Mouse (Mus musculus): ENCODE measurements around the gene Tango6. TPM values are rescaled to one million over a fixed set of nuclear protein-coding genes. Genes with fewer than 3 reads are reported as not detected.

Tango6 gene
- total RNA-seq, 1 experiment, result 13.6 TPM

GRCm38 (mm10) chr8:106839209-106840001, 156.5 kb downstream of the Tango6 start:
- DNase-seq (ENCODE audit: low read depth, low spot score), result no peak
- TF ChIP-seq ZNF384 (IDR thresholded peaks at IDR 0.05; ENCODE audit: low read depth, low read length), result no peak
- no peak for TF ChIP-seq MAFK (IDR thresholded peaks at IDR 0.05; ENCODE audit: insufficient read depth, low read depth, low read length)
- no peak for TF ChIP-seq HCFC1 (IDR thresholded peaks at IDR 0.05; ENCODE audit: borderline replicate concordance, insufficient read depth, low read length)
- no peak for TF ChIP-seq CHD2 (IDR thresholded peaks at IDR 0.05; ENCODE audit: low read depth, low read length)
- TF ChIP-seq ZC3H11A (IDR thresholded peaks at IDR 0.05; ENCODE audit: borderline replicate concordance, low read depth, low read length), result no peak
- no peaks in the 10 kb centered on the region; the same call in 1 of the 2 replicates for H3K36me3 ChIP-seq (ENCODE audit: control insufficient read depth, insufficient read depth, low read length, poor library complexity, severe bottlenecking)
- in situ Hi-C loops (cut with MboI; ENCODE audit: low sequenced_read_pairs in 2 of 2, unreplicated experiment in 2 of 2), result no loop called here
- H3K9me3 ChIP-seq (ENCODE audit: control insufficient read depth, insufficient read depth, low read depth, low read length), result no peaks in the 10 kb centered on the region
- H3K4me1 ChIP-seq (ENCODE audit: control insufficient read depth in 2 of 2, insufficient read depth in 2 of 2, low read length in 2 of 2, poor library complexity in 1 of 2), result no peaks in the 10 kb centered on the region
- H3K4me3 ChIP-seq (ENCODE audit: insufficient read depth in 1 of 2, low read depth in 1 of 2, low read length in 2 of 2, poor library complexity in 1 of 2, severe bottlenecking in 1 of 2), result no peak overlapping the region
- H3K9ac ChIP-seq (ENCODE audit: insufficient read depth, low read depth, low read length, poor library complexity, severe bottlenecking), result no peak overlapping the region
- no peak overlapping the region for H3K27ac ChIP-seq (ENCODE audit: insufficient read depth, low read depth, low read length, poor library complexity, severe bottlenecking)

GRCm38 (mm10) chr8:106850034-106850433, 167.2 kb downstream of the Tango6 start:
- H3K27ac ChIP-seq (ENCODE audit: insufficient read depth, low read depth, low read length, poor library complexity, severe bottlenecking), result no peak overlapping the region
- H3K9ac ChIP-seq (ENCODE audit: insufficient read depth, low read depth, low read length, poor library complexity, severe bottlenecking), result no peak overlapping the region
- peaks cover 0 to 2% of the 10 kb centered on the region in 2 experiments; a peak in 1 of 4 replicates for H3K4me1 ChIP-seq (ENCODE audit: control insufficient read depth in 2 of 2, insufficient read depth in 2 of 2, low read length in 2 of 2, poor library complexity in 1 of 2)
- no peak overlapping the region for H3K4me3 ChIP-seq (ENCODE audit: insufficient read depth in 1 of 2, low read depth in 1 of 2, low read length in 2 of 2, poor library complexity in 1 of 2, severe bottlenecking in 1 of 2)
- in situ Hi-C loops (cut with MboI; ENCODE audit: low sequenced_read_pairs in 2 of 2, unreplicated experiment in 2 of 2), result no loop called here
- no peaks in the 10 kb centered on the region for H3K9me3 ChIP-seq (ENCODE audit: control insufficient read depth, insufficient read depth, low read depth, low read length)
- TF ChIP-seq CHD2 (IDR thresholded peaks at IDR 0.05; ENCODE audit: low read depth, low read length), result no peak
- TF ChIP-seq ZNF384 (IDR thresholded peaks at IDR 0.05; ENCODE audit: low read depth, low read length), result no peak
- TF ChIP-seq HCFC1 (IDR thresholded peaks at IDR 0.05; ENCODE audit: borderline replicate concordance, insufficient read depth, low read length), result no peak
- TF ChIP-seq ZC3H11A (IDR thresholded peaks at IDR 0.05; ENCODE audit: borderline replicate concordance, low read depth, low read length), result no peak
- no peak for TF ChIP-seq MAFK (IDR thresholded peaks at IDR 0.05; ENCODE audit: insufficient read depth, low read depth, low read length)
- DNase-seq (ENCODE audit: low read depth, low spot score), result no peak
- H3K36me3 ChIP-seq (ENCODE audit: control insufficient read depth, insufficient read depth, low read length, poor library complexity, severe bottlenecking), result peaks cover 8% of the 10 kb centered on the region; the same call in 1 of the 2 replicates

GRCm38 (mm10) chr8:106854534-106855241, 171.8 kb downstream of the Tango6 start:
- in situ Hi-C loops (cut with MboI; ENCODE audit: low sequenced_read_pairs in 2 of 2, unreplicated experiment in 2 of 2), result no loop called here
- Histone ChIP-seq H3K4me1 (ENCODE audit: control insufficient read depth in 2 of 2, insufficient read depth in 2 of 2, low read length in 2 of 2, poor library complexity in 1 of 2) (peaks cover 0 to 2% of the 10 kb centered on the region in 2 experiments; a peak in 1 of 4 replicates), H3K36me3 (ENCODE audit: control insufficient read depth, insufficient read depth, low read length, poor library complexity, severe bottlenecking) (peaks cover 8% of the 10 kb centered on the region; the same call in 1 of the 2 replicates), H3K9ac (ENCODE audit: insufficient read depth, low read depth, low read length, poor library complexity, severe bottlenecking) (no peak overlapping the region), H3K4me3 (ENCODE audit: insufficient read depth in 1 of 2, low read depth in 1 of 2, low read length in 2 of 2, poor library complexity in 1 of 2, severe bottlenecking in 1 of 2) (no peak overlapping the region), H3K9me3 (ENCODE audit: control insufficient read depth, insufficient read depth, low read depth, low read length) (no peaks in the 10 kb centered on the region), H3K27ac (ENCODE audit: insufficient read depth, low read depth, low read length, poor library complexity, severe bottlenecking) (no peak overlapping the region)
- no peak for DNase-seq (ENCODE audit: low read depth, low spot score)
- TF ChIP-seq ZNF384 (IDR thresholded peaks at IDR 0.05; ENCODE audit: low read depth, low read length) (no peak), HCFC1 (IDR thresholded peaks at IDR 0.05; ENCODE audit: borderline replicate concordance, insufficient read depth, low read length) (no peak), MAFK (IDR thresholded peaks at IDR 0.05; ENCODE audit: insufficient read depth, low read depth, low read length) (no peak)

GRCm38 (mm10) chr8:106855242-106855562, 172.3 kb downstream of the Tango6 start:
- TF ChIP-seq ZNF384 (IDR thresholded peaks at IDR 0.05; ENCODE audit: low read depth, low read length), result no peak
- Histone ChIP-seq H3K4me1 (ENCODE audit: control insufficient read depth in 2 of 2, insufficient read depth in 2 of 2, low read length in 2 of 2, poor library complexity in 1 of 2) (peaks cover 0 to 2% of the 10 kb centered on the region in 2 experiments; a peak in 1 of 4 replicates), H3K4me3 (ENCODE audit: insufficient read depth in 1 of 2, low read depth in 1 of 2, low read length in 2 of 2, poor library complexity in 1 of 2, severe bottlenecking in 1 of 2) (no peak overlapping the region), H3K36me3 (ENCODE audit: control insufficient read depth, insufficient read depth, low read length, poor library complexity, severe bottlenecking) (peaks cover 6% of the 10 kb centered on the region; the same call in 1 of the 2 replicates), H3K27ac (ENCODE audit: insufficient read depth, low read depth, low read length, poor library complexity, severe bottlenecking) (no peak overlapping the region), H3K9ac (ENCODE audit: insufficient read depth, low read depth, low read length, poor library complexity, severe bottlenecking) (no peak overlapping the region), H3K9me3 (ENCODE audit: control insufficient read depth, insufficient read depth, low read depth, low read length) (no peaks in the 10 kb centered on the region)
- DNase-seq (ENCODE audit: low read depth, low spot score), result no peak
- in situ Hi-C loops (cut with MboI; ENCODE audit: low sequenced_read_pairs in 2 of 2, unreplicated experiment in 2 of 2), result no loop called here

Measured in ES-E14 (cell line).